Mouse (Mus musculus) hindbrain, postnatal 0 days (tissue): ENCODE results near the gene Cd37. TPM values are rescaled to one million over a fixed set of nuclear protein-coding genes. Genes with fewer than 3 reads are reported as not detected.
A peak's percentile ranks its signal among the peaks of the same experiment; 100 is the strongest.

Experiments
- ATAC-seq: fragments of 200-750 bp; cut with Nextera tagmentation; 2 replicates; pipeline ENCODE4 v1.8.0; 2017; ENCODE audit warnings: mild to moderate bottlenecking, moderate TSS enrichment, moderate library complexity
- DNase-seq: peaks from one replicate; pipeline ENCODE4 v3.0.0-alpha.2; 2015; ENCODE audit warnings: low spot score
- H3K27ac ChIP-seq: fragments of 300-500 bp; sonication (generic); 2 replicates; pipeline ENCODE4 v1.5.1; 2014; ENCODE audit warnings: mild to moderate bottlenecking
- H3K27me3 ChIP-seq: fragments of 300-500 bp; sonication (generic); 2 replicates; pipeline ENCODE4 v1.6.1; 2014; ENCODE audit warnings: low read length, mixed read lengths; ENCODE audit not compliant: insufficient read depth
- H3K36me3 ChIP-seq: fragments of 300-500 bp; sonication (generic); 2 replicates; pipeline ENCODE4 v1.6.1; 2014; ENCODE audit warnings: low read length, mixed read lengths; ENCODE audit not compliant: insufficient read depth
- H3K4me1 ChIP-seq: fragments of 300-500 bp; sonication (generic); 2 replicates; pipeline ENCODE4 v1.6.1; 2014; ENCODE audit warnings: antibody characterized with exemption, low read length, mixed read lengths; ENCODE audit not compliant: insufficient read depth
- H3K4me2 ChIP-seq: fragments of 300-500 bp; sonication (generic); 2 replicates; pipeline ENCODE4 v1.6.1; 2014; ENCODE audit warnings: low read depth, mild to moderate bottlenecking, low read length, moderate library complexity, mixed read lengths
- H3K4me3 ChIP-seq: fragments of 300-500 bp; sonication (generic); 2 replicates; pipeline ENCODE4 v1.5.1; 2014; ENCODE audit warnings: low read length
- H3K9ac ChIP-seq: fragments of 300-500 bp; sonication (generic); replicated peaks from 2 replicates; pipeline ENCODE4 v1.6.1; 2014; ENCODE audit warnings: mild to moderate bottlenecking, low read length, moderate library complexity, mixed read lengths
- H3K9me3 ChIP-seq: fragments of 300-500 bp; sonication (generic); 2 replicates; pipeline ENCODE4 v1.6.1; 2016; ENCODE audit warnings: low read length, mixed read lengths
- CTCF ChIP-seq: IDR thresholded peaks from 2 replicates; pipeline ENCODE4 v1.5.1; 2016; ENCODE audit warnings: antibody characterized with exemption, control low read depth, low read depth
- WGBS: fragments of 180-500 bp; shearing (Covaris S2); extraction: QIAGEN DNeasy Blood & Tissue Kit; methylation state at CpG from one replicate; pipeline ENCODE4 v1.1.7; 2014; 5-methylcytosine and 5-hydroxymethylcytosine counted together
- polyA plus RNA-seq: library from polyadenylated mRNA; unstranded; fragments of >200 nt; fragmentation: Nextera tagmentation; extraction: Ambion mirVana; gene quantifications from 2 replicates; pipeline ENCODE4 v1.2.1, GENCODE M21; 2015
- total RNA-seq: library from RNA; depleted of rRNA; stranded (reverse); fragments of >200 nt; gene quantifications from 2 replicates; pipeline ENCODE4 v1.2.3, GENCODE M21; 2014

The Cd37 gene
- total and polyA plus RNA-seq, 2 experiments from 2014 or later = 1.0 to 2.2 TPM

DNA sequence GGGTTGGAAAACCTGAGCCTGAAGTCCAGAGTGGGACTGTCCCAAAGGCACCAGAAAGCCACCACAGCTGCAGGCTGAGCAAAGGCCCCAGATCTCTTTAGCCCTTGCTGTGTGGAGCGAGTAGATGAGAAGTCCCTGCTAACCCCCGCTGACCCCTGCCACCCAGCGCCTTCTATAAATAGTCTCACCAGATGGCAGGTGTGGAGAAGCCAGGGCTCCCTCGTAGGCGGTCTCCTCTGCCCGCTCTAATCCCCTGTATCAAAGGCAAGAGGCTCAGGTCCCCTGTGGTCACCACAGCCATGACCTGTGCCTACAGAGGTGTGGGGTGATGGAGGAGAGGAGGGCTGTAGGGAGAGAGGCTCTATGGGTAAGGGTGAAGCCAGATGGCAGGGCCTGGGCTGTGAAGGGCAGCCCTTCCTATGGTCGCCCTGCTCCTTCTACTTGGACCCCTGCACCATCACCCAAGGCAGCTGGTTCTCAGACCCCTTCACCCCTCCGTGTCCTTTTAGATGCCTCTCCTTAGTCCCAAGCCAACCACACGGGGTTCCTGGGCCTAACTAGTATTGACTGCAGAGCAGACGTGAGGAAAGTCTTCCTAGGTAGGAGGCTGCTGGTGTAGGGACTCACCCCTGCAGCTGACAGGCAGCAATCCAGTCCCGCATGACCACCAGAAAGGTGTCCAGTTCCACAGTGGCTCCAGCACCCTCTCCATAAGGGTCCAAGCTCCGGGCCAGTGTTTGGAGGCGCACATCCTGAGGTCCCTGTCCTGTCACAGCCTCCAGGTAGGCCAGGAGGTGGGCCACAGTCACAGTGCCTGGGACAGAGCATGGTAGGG is 43.4 kb downstream of the Cd37 start:
- Histone ChIP-seq H3K4me2 (no peak overlapping the region), H3K27ac (no peak overlapping the region), H3K4me1 (no peaks in the 10 kb centered on the region), H3K9me3 (no peaks in the 10 kb centered on the region), H3K9ac (no peak overlapping the region), H3K36me3 (no peaks in the 10 kb centered on the region), H3K4me3 (no peak overlapping the region), H3K27me3 (no peaks in the 10 kb centered on the region)
- no peak for TF ChIP-seq CTCF
- 57% methylated on average over 13 of the region's 13 CpGs for WGBS
- DNase-seq (no peak), ATAC-seq (no peak)

DNA sequence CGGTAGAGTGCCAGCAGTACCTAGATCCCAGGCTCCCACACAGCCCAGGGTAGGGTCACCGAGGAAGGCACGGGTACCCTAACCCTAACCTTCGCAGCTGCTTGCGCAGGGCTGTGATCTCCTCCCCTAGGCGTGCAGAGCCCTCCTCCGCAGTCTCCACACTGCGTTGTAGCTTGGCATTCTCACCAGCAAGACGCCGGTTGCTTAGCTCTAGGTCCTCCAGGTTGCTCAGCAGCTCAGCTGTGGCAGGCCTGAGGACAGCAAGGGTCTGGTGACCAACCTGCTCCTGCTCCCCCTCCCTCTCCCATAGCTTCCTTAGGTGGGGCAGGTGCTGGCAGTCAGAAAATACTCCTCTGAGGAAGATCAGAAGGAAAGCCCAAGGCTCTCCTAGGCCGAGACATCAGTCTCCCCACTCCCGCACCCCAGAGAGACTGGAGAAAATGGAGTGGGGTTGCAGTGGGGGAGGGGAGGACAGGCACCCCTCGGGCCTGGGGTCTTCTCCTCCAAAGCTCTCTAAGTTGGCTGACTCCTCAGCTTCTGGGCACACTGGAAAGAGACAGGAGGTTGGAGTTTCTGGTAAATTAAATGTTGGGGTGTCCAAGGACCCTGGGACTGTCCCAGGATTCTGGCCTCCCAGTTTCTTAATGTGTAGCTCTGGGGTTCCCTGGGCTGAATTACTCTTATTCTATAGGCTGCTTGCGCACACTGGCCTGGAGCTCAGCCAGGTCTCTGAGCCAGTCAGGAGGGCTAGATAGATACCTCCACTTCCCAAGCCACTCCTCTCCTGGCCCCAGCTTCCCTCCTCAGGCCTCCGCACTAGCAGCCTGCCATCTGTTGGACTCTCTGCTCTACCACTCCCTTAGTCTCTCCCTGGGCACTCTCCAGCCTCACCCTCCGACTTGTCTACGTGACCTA is 44.8 kb downstream of the Cd37 start:
- Histone ChIP-seq H3K27me3 (no peaks in the 10 kb centered on the region), H3K9me3 (no peaks in the 10 kb centered on the region), H3K9ac (no peak overlapping the region), H3K4me3 (no peak overlapping the region), H3K4me1 (no peaks in the 10 kb centered on the region), H3K27ac (no peak overlapping the region), H3K4me2 (no peak overlapping the region), H3K36me3 (no peaks in the 10 kb centered on the region)
- DNase-seq = no peak
- WGBS = 63% methylated on average over 17 of the region's 17 CpGs
- TF ChIP-seq CTCF = no peak
- no peak for ATAC-seq

DNA sequence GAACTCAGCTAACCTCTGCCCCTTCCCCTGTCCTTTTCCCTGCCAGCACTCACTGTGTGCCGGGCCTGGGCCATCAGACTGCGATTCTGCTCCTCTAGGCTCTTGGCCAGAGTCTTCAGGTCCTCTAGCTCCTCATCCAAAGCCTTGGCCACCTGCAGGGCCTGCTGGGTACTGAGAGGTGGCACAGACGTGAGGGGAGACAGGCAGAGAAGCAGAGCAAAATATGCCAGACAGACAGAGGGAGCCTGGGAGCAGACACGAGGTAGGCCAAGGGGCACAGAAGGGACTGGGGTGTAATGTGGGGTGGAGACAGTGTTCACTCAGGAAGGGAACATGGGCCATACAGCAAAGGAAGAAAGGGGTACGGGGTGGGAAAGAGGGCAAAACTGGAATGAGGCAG is 45.5 kb downstream of the Cd37 start:
- H3K9ac ChIP-seq = no peak overlapping the region
- no peaks in the 10 kb centered on the region for H3K4me1 ChIP-seq
- H3K27me3 ChIP-seq = no peaks in the 10 kb centered on the region
- no peak overlapping the region for H3K4me3 ChIP-seq
- H3K27ac ChIP-seq = no peak overlapping the region
- no peak overlapping the region for H3K4me2 ChIP-seq
- no peaks in the 10 kb centered on the region for H3K9me3 ChIP-seq
- ATAC-seq (no peak), DNase-seq (no peak)
- 50% methylated on average over 5 of the region's 5 CpGs for WGBS
- H3K36me3 ChIP-seq = no peaks in the 10 kb centered on the region
- peak; percentile 31; the same call in 1 of the 2 replicates for TF ChIP-seq CTCF

DNA sequence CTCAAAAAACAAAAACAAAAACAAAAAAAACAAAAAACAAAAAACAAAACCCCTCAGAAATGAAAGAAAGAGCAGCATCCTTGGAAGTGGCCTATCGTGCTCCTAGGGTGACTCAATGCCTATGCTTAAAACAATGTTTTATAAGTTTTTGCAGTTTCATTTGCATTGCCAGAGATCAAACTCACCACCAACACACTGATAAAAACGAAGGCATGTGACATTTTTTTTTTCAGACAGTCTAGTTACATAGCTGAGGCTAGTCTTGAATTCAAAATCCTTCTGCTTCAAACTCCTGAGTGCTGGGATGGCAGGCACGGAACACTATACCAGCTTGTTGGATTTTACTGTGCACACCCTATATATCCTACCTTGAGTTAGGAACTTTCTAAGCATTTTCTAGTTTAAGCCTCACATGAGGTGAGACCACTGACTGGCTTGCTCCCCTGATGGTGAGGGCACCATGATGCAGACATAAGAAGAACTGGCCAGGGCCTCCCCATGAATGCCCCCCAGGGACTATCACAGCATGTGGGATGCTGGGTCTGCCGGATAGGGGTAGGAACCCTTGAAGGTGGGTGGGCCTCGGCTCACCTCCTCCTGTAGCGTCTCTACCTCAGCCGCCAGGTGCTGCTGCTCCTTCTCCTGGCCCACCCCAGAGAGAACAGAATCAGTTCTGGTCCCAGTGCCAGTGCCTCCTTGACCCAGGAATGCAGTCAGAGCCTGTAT is 46.2 kb downstream of the Cd37 start:
- Histone ChIP-seq H3K9me3 (no peaks in the 10 kb centered on the region), H3K27ac (no peak overlapping the region), H3K9ac (no peak overlapping the region), H3K36me3 (no peaks in the 10 kb centered on the region), H3K4me1 (no peaks in the 10 kb centered on the region), H3K27me3 (no peaks in the 10 kb centered on the region), H3K4me2 (no peak overlapping the region), H3K4me3 (no peak overlapping the region)
- no peak for TF ChIP-seq CTCF
- WGBS = 78% methylated on average over 7 of the region's 7 CpGs
- DNase-seq (no peak), ATAC-seq (no peak)

DNA sequence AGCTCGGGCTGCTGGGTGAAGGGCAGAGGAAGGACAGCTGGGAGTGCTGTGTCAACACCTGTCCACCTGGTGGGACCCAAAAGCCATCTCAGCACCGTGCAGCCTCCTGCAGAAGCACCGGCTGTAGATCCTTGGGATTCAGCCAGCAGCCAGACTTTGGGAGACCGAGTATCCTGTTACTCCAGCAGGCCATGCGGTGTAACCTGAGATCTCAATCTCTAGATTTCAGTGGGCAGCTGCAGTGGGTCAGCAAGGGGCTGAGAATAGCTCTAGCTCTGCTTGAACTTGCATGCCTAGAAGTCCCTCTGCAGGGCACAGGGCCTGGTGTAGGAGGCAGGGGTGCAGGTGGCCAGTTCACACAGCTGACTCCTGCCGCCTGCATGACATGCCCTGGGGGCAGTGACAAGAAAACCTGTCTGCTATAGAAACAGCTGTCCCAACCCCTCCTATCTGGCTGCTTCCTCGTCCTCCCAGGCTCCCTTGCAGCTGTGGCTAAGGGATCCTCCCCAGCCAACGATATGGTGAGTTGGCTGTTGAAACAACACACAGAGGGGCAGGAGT is 47.0 kb downstream of the Cd37 start:
- ATAC-seq (peak; percentile 62), DNase-seq (peak; percentile 67)
- no peaks in the 10 kb centered on the region for H3K36me3 ChIP-seq
- H3K27me3 ChIP-seq = no peaks in the 10 kb centered on the region
- H3K27ac ChIP-seq = peak overlapping the region; percentile 26
- no peak overlapping the region for H3K4me2 ChIP-seq
- no peak overlapping the region for H3K9ac ChIP-seq
- H3K4me1 ChIP-seq = no peaks in the 10 kb centered on the region
- 23% methylated on average over 8 of the region's 8 CpGs for WGBS
- H3K4me3 ChIP-seq = no peak overlapping the region
- no peak for TF ChIP-seq CTCF
- no peaks in the 10 kb centered on the region for H3K9me3 ChIP-seq

DNA sequence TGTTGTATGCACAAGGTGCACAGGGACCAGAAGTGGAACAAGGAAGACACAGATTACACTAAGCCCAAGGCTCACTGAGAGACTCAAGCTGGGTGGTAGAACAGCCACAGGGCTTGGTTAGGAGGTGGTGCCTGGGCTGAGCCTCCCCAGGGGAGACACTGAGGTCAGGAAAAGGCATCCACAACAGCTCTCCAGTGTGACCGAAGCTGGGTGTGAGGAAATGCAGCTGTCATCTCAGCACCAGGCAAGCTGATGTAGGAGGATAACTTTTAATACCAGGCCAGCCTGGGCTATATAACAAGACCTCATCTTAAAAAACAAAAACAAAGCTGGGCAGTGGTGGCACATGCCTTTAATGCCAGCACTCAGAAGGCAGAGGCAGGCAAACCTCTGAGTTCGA is 47.8 kb downstream of the Cd37 start:
- no peak for DNase-seq
- no peak overlapping the region for H3K4me3 ChIP-seq
- H3K4me1 ChIP-seq = no peaks in the 10 kb centered on the region
- H3K9ac ChIP-seq = no peak overlapping the region
- H3K36me3 ChIP-seq = no peaks in the 10 kb centered on the region
- no peak overlapping the region for H3K4me2 ChIP-seq
- no peaks in the 10 kb centered on the region for H3K9me3 ChIP-seq
- no peak overlapping the region for H3K27ac ChIP-seq
- no peaks in the 10 kb centered on the region for H3K27me3 ChIP-seq
- no peak for ATAC-seq
- TF ChIP-seq CTCF = no peak
- 62% methylated on average over 2 of the region's 2 CpGs for WGBS
